Mouse (Mus musculus) Muller cell, postnatal 12 days (primary cell): ENCODE results near the gene Il15ra.

Experiments used
- DNase-seq: peaks from one replicate; pipeline ENCODE4 v3.0.0-alpha.2; 2015; ENCODE audit errors: inconsistent ontology term

Gene Il15ra

DNA sequence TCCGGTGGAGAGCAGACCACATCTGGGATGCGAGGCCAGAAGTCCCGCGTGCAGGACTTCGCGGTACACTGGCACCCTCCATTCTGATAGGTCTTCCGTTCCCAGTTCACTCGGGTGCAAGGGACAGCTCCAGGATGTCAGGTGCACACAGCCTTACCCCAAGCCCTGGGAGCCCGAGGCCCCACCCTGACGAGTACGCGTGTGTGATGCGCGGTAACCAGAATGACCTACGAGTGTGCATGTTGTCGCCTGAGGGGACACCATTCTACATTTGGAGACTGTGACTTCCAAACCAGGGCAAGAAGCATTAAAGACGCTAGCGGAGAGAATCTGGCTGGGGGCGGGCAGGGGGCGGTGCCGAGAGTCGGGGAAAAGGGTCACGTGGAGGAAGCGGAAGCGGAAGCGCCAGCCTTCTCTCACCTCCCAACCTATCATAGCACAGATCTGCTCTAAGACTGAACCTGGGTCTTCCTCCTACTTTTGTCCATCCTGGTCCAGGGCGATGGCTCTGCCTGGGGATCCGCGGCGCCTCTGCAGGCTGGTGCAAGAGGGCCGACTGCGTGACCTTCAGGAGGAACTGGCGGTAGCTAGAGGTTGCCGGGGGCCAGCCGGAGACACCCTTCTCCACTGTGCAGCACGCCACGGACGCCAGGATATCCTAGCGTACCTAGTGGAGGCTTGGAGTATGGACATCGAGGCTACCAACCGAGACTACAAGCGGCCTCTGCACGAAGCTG lies 73.2 kb downstream of the Il15ra start:
- peak; percentile 94 for DNase-seq
